Mouse (Mus musculus): ENCODE results near the gene Gpr62. TPM values are rescaled to one million over a fixed set of nuclear protein-coding genes. Genes with fewer than 3 reads are reported as not detected.

Gene Gpr62
- polyA plus RNA-seq (2014; fragmentation: Illumina TruSeq; extraction: RNeasy Lipid Tissue Mini Kit (QIAGEN cat#74804); ENCODE audit: low read depth, low replicate concordance), result not detected

DNA sequence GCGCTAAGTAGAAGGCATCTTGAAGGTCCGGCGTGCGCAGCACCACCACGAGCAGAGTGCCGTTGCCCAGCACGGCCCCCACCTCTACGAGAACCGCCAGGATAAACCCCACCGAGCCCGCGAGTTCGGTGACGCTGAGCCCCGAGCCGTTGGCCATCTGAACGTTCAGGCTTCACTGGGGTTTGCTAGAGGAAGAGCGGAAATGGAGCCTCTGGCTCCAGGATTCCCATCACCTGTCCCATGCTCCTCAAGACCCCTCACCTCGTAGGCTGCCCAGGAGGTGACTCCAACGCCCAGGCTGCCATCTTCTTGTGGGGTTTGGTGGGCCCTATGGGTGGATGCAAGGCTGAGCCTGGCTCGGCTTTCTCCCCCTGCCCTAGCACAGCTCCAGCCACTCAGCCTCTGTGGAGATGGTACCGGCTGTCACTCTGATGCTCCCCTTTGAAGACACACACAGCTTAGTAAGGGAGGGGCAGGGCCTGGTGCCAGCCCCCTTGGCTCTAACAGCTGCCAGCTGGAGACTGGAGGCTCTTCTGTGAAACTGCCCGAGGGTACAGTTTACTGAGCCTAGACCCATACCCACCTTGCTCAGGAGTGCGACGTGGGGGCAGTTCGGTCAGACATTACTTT is at the start of gene Gpr62:
TSS of gene Gpr62 (minus strand) at position 368 of the 630 bp plus-strand sequence.

DNA sequence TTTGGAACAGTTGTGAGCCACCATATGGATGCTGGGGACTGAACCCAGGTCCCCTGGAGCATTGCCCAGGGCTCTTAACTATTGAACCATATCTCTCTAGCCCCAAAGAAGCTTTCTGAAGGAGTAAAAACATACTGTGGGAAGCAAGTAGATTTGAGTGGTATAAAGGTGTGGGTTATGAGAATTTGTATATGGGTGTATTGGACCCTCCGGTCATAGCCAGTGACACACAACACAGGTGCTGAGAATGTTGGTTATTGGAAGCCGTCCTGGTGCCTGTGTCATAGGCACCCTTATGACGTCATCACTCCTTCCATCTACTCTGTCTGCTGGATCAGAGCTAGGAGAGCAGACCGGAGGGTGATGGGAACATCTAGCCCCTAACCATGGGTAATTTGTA is 48.5 kb upstream of the Gpr62 start, which contains the start of gene Iqcf5:
TSS of gene Iqcf5 (plus strand) at position 301 of the 400 bp plus-strand sequence.

DNA sequence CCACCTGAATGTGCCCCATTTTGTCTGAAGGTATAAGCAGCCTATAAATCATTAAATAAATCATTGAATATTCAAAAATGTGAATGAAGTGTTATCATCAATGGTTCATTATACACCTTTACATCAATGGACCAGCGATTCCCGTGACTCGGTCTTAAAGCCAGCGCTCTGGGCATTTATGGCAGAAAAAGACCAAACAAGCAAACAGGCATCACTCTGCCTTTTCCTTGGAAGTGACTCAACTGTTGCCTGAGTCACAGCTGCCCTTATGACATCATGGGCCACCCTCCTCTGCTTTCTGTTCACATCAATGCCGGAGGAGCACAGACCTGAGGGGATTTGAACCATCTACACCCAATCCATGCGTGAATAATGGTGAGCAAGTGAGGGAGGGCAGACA is 33.9 kb upstream of the Gpr62 start, which contains the start of gene Iqcf1:
TSS of gene Iqcf1 (plus strand) at position 301 of the 400 bp plus-strand sequence.

DNA sequence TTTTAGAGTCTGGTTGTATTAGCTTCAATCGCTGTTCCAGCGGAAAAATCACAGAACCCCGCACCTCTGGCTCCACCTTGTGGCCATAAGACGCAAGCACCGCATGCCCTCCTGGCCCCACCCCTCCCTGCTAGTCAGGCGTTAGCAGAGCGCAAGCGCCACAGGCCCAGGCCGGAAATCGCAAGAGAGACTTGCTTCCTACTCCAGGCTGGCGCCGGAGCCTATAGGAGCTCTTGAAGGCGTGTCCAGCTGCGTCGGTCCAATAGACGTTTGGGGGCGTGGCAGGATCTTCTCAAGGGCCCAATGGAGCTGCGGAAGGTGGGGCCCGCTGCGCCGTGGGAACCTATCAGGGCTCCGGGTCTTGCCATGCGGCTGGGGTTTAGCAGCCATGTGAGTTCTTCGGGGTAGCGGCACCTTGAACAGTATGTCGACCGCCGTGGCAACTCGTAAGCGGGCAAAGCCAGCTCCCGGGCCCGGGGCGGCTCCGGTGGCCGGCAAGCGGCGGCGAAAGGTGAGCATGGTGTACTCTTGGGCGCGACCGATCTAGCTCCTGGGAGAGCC is 11.3 kb upstream of the Gpr62 start, which contains the start of gene Parp3:
TSS of gene Parp3 (minus strand) at position 26 of the 561 bp plus-strand sequence.

DNA sequence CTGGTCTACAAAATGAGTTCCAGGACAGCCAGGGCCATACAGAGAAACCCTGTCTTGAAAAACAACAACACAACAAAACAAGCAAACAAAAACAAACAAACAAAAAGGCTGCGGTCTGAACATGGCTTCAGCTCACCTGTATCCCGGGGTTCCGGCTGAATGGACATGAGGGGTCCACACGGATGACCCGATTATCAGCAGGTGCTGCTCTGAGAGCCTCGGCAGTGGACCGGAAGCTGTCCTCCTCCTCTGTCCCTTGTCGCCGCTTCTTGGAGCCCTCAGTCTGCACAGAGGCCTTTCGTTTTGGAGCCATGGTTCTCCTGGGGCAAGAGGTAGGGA is 9.9 kb upstream of the Gpr62 start, which contains the start of gene Rrp9:
TSS of gene Rrp9 (plus strand) at position 301 of the 339 bp plus-strand sequence.

DNA sequence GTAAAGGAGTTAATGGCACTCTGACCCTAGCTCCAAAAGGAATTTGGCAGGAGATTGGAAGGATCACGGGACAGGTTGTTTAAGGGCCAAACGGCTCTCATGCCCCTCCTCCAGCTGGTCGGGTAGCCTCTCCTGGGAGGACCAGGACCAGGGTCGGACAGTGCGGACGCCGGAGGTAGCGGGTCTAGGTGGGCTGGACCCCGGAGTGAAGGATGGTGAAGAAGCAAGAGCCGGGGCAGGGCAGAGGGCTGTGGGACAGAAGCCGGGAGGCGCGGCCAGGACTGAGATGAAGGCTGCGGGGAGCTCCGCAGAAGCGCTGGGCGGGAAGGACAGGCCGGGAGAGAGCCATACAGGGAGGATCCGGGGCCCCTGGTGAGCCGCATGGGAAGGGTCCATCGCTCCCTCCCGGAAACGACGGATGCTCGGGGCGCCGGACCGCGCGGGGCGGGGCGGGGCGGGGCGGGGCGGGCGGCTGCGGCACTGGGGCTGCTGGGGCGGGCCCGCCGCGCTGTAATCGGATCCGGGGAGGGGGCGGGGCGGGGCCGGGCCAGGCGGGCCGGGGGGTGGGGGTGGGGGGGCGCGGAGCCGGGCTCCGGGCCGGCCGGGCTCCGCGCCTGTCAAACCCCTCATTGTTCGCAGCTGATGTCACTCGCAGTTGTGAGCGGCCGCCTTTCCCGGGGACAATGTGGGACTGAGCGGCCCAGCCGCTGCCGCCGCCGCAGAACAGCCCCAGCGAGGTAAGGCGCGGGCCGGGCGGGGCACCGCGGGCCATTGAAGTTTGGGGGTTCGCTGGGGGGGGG is 12.3 kb downstream of the Gpr62 start, which contains the start of gene Pcbp4:
TSS of gene Pcbp4 (plus strand) at position 21 of the 800 bp plus-strand sequence.

DNA sequence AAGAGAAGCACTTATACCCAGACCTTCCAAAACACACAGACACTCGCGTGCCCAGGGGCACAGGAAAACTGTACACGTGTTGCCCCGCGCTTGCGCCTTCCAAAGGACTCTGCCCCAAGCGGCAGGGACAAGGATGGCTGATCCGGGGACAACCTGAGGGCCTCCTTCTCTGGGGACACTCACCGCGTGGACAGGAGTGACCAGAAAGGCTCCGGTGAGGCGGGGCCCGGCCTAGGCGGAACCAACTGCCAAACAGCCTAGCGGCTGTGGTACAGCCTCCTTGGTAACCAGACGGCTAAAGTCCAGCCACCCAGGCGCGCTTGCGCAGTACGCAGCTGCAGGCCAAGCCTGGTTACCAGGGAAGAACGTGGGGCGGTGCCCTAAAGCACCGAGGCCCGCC is 18.4 kb downstream of the Gpr62 start, which contains the start of the genes Abhd14b and Abhd14a:
TSS of gene Abhd14b (plus strand) at position 112 of the 400 bp plus-strand sequence.
TSS of gene Abhd14a (minus strand) at position 331 of the 400 bp plus-strand sequence.

DNA sequence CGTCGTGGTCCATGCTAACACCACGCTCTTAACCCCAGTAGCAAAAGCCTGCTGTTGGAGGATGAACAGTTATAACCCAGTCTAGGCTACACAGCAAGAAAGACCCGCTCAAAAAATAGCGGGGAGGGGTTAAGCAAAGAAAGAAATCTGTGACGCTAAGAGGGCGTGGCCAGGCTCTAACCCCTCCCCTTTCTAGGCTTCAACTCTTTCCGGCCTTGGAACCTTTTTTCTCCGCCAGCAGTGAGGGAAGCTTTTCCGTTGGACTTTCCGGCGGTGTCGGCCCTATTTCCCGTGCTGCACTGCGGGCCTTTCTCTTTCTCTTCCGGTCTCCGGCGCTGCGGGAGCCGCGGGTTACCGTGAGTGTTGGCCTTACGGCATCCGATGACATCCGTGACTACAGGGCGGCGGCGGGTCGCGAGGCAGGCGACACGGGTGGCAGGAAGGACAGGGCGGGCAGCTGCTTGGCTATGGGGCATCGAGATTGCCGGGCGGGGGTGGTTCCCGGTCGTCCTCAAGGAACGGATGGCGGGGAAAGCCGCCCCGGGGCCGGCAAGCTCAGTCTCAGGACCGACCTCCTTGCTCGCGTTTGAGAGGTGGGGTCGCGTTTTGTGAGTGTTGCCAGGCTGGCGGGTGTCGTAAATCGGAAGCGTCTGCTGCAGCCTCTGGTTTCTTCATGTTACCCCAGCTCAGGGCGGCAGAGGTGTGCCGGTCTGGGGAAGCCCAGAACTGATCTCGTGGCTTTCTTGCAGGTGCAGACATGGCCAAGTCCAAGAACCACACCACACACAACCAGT is 36.3 kb downstream of the Gpr62 start, which contains the start of gene Rpl29:
TSS of gene Rpl29 (plus strand) at position 234 of the 794 bp plus-strand sequence.

Other genes starting within 250 kb of the Gpr62 start
- 0.37 TPM for gene Tlr9, start 243.3 kb downstream of the Gpr62 start, polyA plus RNA-seq (2014; fragmentation: Illumina TruSeq; extraction: RNeasy Lipid Tissue Mini Kit (QIAGEN cat#74804); ENCODE audit: low read depth, low replicate concordance)
- gene Alas1, start 217.3 kb downstream of the Gpr62 start, polyA plus RNA-seq (2014; fragmentation: Illumina TruSeq; extraction: RNeasy Lipid Tissue Mini Kit (QIAGEN cat#74804); ENCODE audit: low read depth, low replicate concordance), result 310 TPM
- 3.5 TPM for gene Poc1a, start 184.9 kb downstream of the Gpr62 start, polyA plus RNA-seq (2014; fragmentation: Illumina TruSeq; extraction: RNeasy Lipid Tissue Mini Kit (QIAGEN cat#74804); ENCODE audit: low read depth, low replicate concordance)
- gene Dusp7, start 97.3 kb downstream of the Gpr62 start, polyA plus RNA-seq (2014; fragmentation: Illumina TruSeq; extraction: RNeasy Lipid Tissue Mini Kit (QIAGEN cat#74804); ENCODE audit: low read depth, low replicate concordance), result 35.6 TPM
- 441 TPM for gene Rpl29, start 36.5 kb downstream of the Gpr62 start, polyA plus RNA-seq (2014; fragmentation: Illumina TruSeq; extraction: RNeasy Lipid Tissue Mini Kit (QIAGEN cat#74804); ENCODE audit: low read depth, low replicate concordance)
- 24.2 TPM for gene Acy1, start 27.6 kb downstream of the Gpr62 start, polyA plus RNA-seq (2014; fragmentation: Illumina TruSeq; extraction: RNeasy Lipid Tissue Mini Kit (QIAGEN cat#74804); ENCODE audit: low read depth, low replicate concordance)
- 18.4 TPM for gene Abhd14b, start 18.5 kb downstream of the Gpr62 start, polyA plus RNA-seq (2014; fragmentation: Illumina TruSeq; extraction: RNeasy Lipid Tissue Mini Kit (QIAGEN cat#74804); ENCODE audit: low read depth, low replicate concordance)
- gene Abhd14a, start 18.3 kb downstream of the Gpr62 start, polyA plus RNA-seq (2014; fragmentation: Illumina TruSeq; extraction: RNeasy Lipid Tissue Mini Kit (QIAGEN cat#74804); ENCODE audit: low read depth, low replicate concordance), result 22.9 TPM
- gene Pcbp4, start 12.6 kb downstream of the Gpr62 start, polyA plus RNA-seq (2014; fragmentation: Illumina TruSeq; extraction: RNeasy Lipid Tissue Mini Kit (QIAGEN cat#74804); ENCODE audit: low read depth, low replicate concordance), result 70.8 TPM
- gene Rrp9, start 10.0 kb upstream of the Gpr62 start, polyA plus RNA-seq (2014; fragmentation: Illumina TruSeq; extraction: RNeasy Lipid Tissue Mini Kit (QIAGEN cat#74804); ENCODE audit: low read depth, low replicate concordance), result 21.7 TPM
- 36.3 TPM for gene Parp3, start 11.0 kb upstream of the Gpr62 start, polyA plus RNA-seq (2014; fragmentation: Illumina TruSeq; extraction: RNeasy Lipid Tissue Mini Kit (QIAGEN cat#74804); ENCODE audit: low read depth, low replicate concordance)
- gene Iqcf1, start 34.0 kb upstream of the Gpr62 start, polyA plus RNA-seq (2014; fragmentation: Illumina TruSeq; extraction: RNeasy Lipid Tissue Mini Kit (QIAGEN cat#74804); ENCODE audit: low read depth, low replicate concordance), result not detected
- gene Iqcf5, start 48.6 kb upstream of the Gpr62 start, polyA plus RNA-seq (2014; fragmentation: Illumina TruSeq; extraction: RNeasy Lipid Tissue Mini Kit (QIAGEN cat#74804); ENCODE audit: low read depth, low replicate concordance), result not detected
- gene Iqcf3, start 95.7 kb upstream of the Gpr62 start, polyA plus RNA-seq (2014; fragmentation: Illumina TruSeq; extraction: RNeasy Lipid Tissue Mini Kit (QIAGEN cat#74804); ENCODE audit: low read depth, low replicate concordance), result not detected
- gene Iqcf4, start 105.1 kb upstream of the Gpr62 start, polyA plus RNA-seq (2014; fragmentation: Illumina TruSeq; extraction: RNeasy Lipid Tissue Mini Kit (QIAGEN cat#74804); ENCODE audit: low read depth, low replicate concordance), result not detected
- not detected for gene Iqcf6, start 160.6 kb upstream of the Gpr62 start, polyA plus RNA-seq (2014; fragmentation: Illumina TruSeq; extraction: RNeasy Lipid Tissue Mini Kit (QIAGEN cat#74804); ENCODE audit: low read depth, low replicate concordance)
- gene Grm2, start 190.1 kb upstream of the Gpr62 start, polyA plus RNA-seq (2014; fragmentation: Illumina TruSeq; extraction: RNeasy Lipid Tissue Mini Kit (QIAGEN cat#74804); ENCODE audit: low read depth, low replicate concordance), result not detected
- 53.3 TPM for gene Tex264, start 220.0 kb upstream of the Gpr62 start, polyA plus RNA-seq (2014; fragmentation: Illumina TruSeq; extraction: RNeasy Lipid Tissue Mini Kit (QIAGEN cat#74804); ENCODE audit: low read depth, low replicate concordance)